ENCODE assay signal across 7 mouse cellular contexts in genomic region chr14:121107707-121108285, GRCm38 (mm10).
DNase-seq lines count a peak whose midpoint lies in the region; ATAC-seq lines count a peak whose summit lies in the region.

No protein-coding gene starts in this region.

- H3K36me3 ChIP-seq in heart, embryonic 15.5 days: no peaks in the 10 kb centered on the region
- H3K36me3 ChIP-seq in midbrain, embryonic 16.5 days (ENCODE audit: control insufficient read depth, insufficient read depth, low read length): no peaks in the 10 kb centered on the region
- no peaks in the 10 kb centered on the region for H3K36me3 ChIP-seq in midbrain, embryonic 15.5 days (replicated peaks)
- H3K36me3 ChIP-seq in intestine, embryonic 16.5 days (ENCODE audit: control insufficient read depth, insufficient read depth, low read length): no peaks in the 10 kb centered on the region

- no peak overlapping the region for H3K9ac ChIP-seq in heart, embryonic 15.5 days
- H3K9ac ChIP-seq in midbrain, embryonic 16.5 days (ENCODE audit: low read depth, low read length): no peak overlapping the region
- no peak overlapping the region for H3K9ac ChIP-seq in midbrain, embryonic 15.5 days
- H3K9ac ChIP-seq in intestine, embryonic 16.5 days (ENCODE audit: low read depth, low read length): no peak overlapping the region

- 80% methylated on average over 10 of the region's 10 CpGs for WGBS in heart, embryonic 15.5 days
- WGBS in midbrain, embryonic 16.5 days: 67% methylated on average over 10 of the region's 10 CpGs
- WGBS in midbrain, embryonic 15.5 days: 72% methylated on average over 10 of the region's 10 CpGs
- 75% methylated on average over 10 of the region's 10 CpGs for WGBS in intestine, embryonic 16.5 days

- no peaks in the 10 kb centered on the region for H3K9me3 ChIP-seq in heart, embryonic 15.5 days (replicated peaks)
- no peaks in the 10 kb centered on the region for H3K9me3 ChIP-seq in midbrain, embryonic 16.5 days (replicated peaks; ENCODE audit: control insufficient read depth, low read length, poor library complexity, severe bottlenecking)
- no peaks in the 10 kb centered on the region for H3K9me3 ChIP-seq in midbrain, embryonic 15.5 days
- no peaks in the 10 kb centered on the region for H3K9me3 ChIP-seq in intestine, embryonic 16.5 days (ENCODE audit: control insufficient read depth, low read length)

- DNase-seq in heart, adult 9 months (ENCODE audit: low spot score in 2 of 2): no peak
- no peak for DNase-seq in cerebellum, adult 18-20 months
- DNase-seq in thymus, postnatal 0 days (ENCODE audit: low spot score): no peak

- H3K27ac ChIP-seq in heart, embryonic 15.5 days: peak overlapping the region; percentile 41
- 0 out of 2 replicates have a peak overlapping the region, but pooled peaks have one; percentile 11 for H3K27ac ChIP-seq in midbrain, embryonic 16.5 days (ENCODE audit: low read length)
- no peak overlapping the region for H3K27ac ChIP-seq in midbrain, embryonic 15.5 days
- H3K27ac ChIP-seq in intestine, embryonic 16.5 days (ENCODE audit: low read length): peak overlapping the region; percentile 67

- no peak for ATAC-seq in heart, embryonic 15.5 days (replicated peaks; ENCODE audit: insufficient number of reproducible peaks, insufficient read depth, low FRiP score, low read depth)
- ATAC-seq in midbrain, embryonic 16.5 days: no peak
- ATAC-seq in midbrain, embryonic 15.5 days (replicated peaks): no peak
- no peak for ATAC-seq in intestine, embryonic 16.5 days

- no peaks in the 10 kb centered on the region for H3K27me3 ChIP-seq in heart, embryonic 15.5 days
- no peaks in the 10 kb centered on the region for H3K27me3 ChIP-seq in midbrain, embryonic 16.5 days (ENCODE audit: control insufficient read depth, insufficient read depth, low read depth, low read length)
- no peaks in the 10 kb centered on the region for H3K27me3 ChIP-seq in midbrain, embryonic 15.5 days (replicated peaks)
- no peaks in the 10 kb centered on the region for H3K27me3 ChIP-seq in intestine, embryonic 16.5 days (replicated peaks; ENCODE audit: control insufficient read depth, insufficient read depth, low read length)

- no peak overlapping the region for H3K4me2 ChIP-seq in heart, embryonic 15.5 days
- no peak overlapping the region for H3K4me2 ChIP-seq in midbrain, embryonic 16.5 days (ENCODE audit: low read length)
- no peak overlapping the region for H3K4me2 ChIP-seq in midbrain, embryonic 15.5 days
- H3K4me2 ChIP-seq in intestine, embryonic 16.5 days (ENCODE audit: low read depth, low read length): no peak overlapping the region

- no peak overlapping the region for H3K4me3 ChIP-seq in heart, embryonic 15.5 days
- H3K4me3 ChIP-seq in midbrain, embryonic 16.5 days (ENCODE audit: low read depth, low read length): no peak overlapping the region
- H3K4me3 ChIP-seq in midbrain, embryonic 15.5 days: no peak overlapping the region
- no peak overlapping the region for H3K4me3 ChIP-seq in intestine, embryonic 16.5 days (ENCODE audit: low read length)

- H3K4me1 ChIP-seq in heart, embryonic 15.5 days (replicated peaks): peaks cover 58% of the 10 kb centered on the region
- peaks cover 15% of the 10 kb centered on the region for H3K4me1 ChIP-seq in midbrain, embryonic 16.5 days (ENCODE audit: control insufficient read depth, insufficient read depth, low read length)
- peaks cover 17% of the 10 kb centered on the region for H3K4me1 ChIP-seq in midbrain, embryonic 15.5 days
- peaks cover 49% of the 10 kb centered on the region for H3K4me1 ChIP-seq in intestine, embryonic 16.5 days (ENCODE audit: control insufficient read depth, insufficient read depth, low read length)
